21 mouse cellular contexts compared by ENCODE assay signal in the genomic region with DNA sequence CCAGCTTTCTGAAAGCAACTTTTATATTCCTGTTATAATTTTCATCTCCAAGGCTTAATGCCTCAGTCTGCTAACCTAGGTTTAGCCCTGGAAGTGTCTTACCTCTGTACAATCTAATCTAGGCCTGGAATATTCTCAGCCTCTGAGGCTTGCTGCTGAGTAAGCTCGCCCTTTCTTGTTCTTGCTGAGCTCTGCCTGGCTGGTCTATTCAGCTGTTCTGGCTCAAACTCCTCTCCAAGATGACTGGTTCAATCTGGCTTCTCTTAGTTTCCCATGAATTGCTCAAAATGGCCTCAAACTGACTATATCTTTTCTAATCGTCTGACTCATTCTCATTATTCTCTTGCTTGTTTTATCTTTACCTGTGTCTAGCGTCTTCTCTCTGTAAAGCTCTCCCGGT.
DNase-seq lines count a peak whose midpoint lies in the region; ATAC-seq and TF ChIP-seq lines count a peak whose summit lies in the region.
"Had no signal": no experiment of that assay in that cellular context is flagged by ENCODE, and none has a peak within 500 bp of the region (broad histone marks: within the 10 kb centered on the region; RNA-seq: fewer than 3 reads in every experiment).

No protein-coding gene starts in this region.

- intact Hi-C loops in left cerebral cortex, adult 2 months (cut with DNase I), result no loop called here

- H3K27ac ChIP-seq in heart, embryonic 15.5 days, result peak overlapping the region; percentile 28; the same call in 1 of the 2 replicates
- peak overlapping the region; percentile 57 for H3K27ac ChIP-seq in layer of hippocampus, adult 2 months
- H3K27ac ChIP-seq in left cerebral cortex, adult 2 months, result no peak overlapping the region
- H3K27ac ChIP-seq: embryonic facial prominence, embryonic 12.5 days; forebrain, embryonic 12.5 days; heart, embryonic 10.5 days; hindbrain, embryonic 13.5 days; hindbrain, postnatal 0 days had no signal

- H3K4me3 ChIP-seq in heart, embryonic 15.5 days, result no peak overlapping the region
- no peak overlapping the region for H3K4me3 ChIP-seq in layer of hippocampus, adult 2 months
- H3K4me3 ChIP-seq in left cerebral cortex, adult 2 months, result no peak overlapping the region
- H3K4me3 ChIP-seq: embryonic facial prominence, embryonic 12.5 days; forebrain, embryonic 12.5 days; heart, embryonic 10.5 days; hindbrain, embryonic 13.5 days had no signal

- H3K9ac ChIP-seq in heart, embryonic 15.5 days, result no peak overlapping the region
- H3K9ac ChIP-seq: embryonic facial prominence, embryonic 12.5 days; forebrain, embryonic 12.5 days; forebrain, postnatal 0 days; hindbrain, embryonic 13.5 days had no signal

- H3K27me3 ChIP-seq in heart, embryonic 15.5 days, result no peaks in the 10 kb centered on the region
- H3K27me3 ChIP-seq: embryonic facial prominence, embryonic 12.5 days; forebrain, embryonic 12.5 days; hindbrain, embryonic 13.5 days had no signal

- H3K36me3 ChIP-seq in heart, embryonic 15.5 days, result no peaks in the 10 kb centered on the region
- H3K36me3 ChIP-seq: embryonic facial prominence, embryonic 12.5 days; forebrain, embryonic 12.5 days; heart, embryonic 10.5 days; hindbrain, embryonic 13.5 days had no signal

- H3K9me3 ChIP-seq in heart, embryonic 15.5 days (replicated peaks), result no peaks in the 10 kb centered on the region; the same call in 1 of the 2 replicates
- H3K9me3 ChIP-seq: embryonic facial prominence, embryonic 12.5 days; forebrain, embryonic 12.5 days; heart, embryonic 10.5 days; hindbrain, embryonic 13.5 days had no signal

- TF ChIP-seq CTCF in layer of hippocampus, adult 2 months (conservative IDR thresholded peaks at IDR 0.05), result no peak
- TF ChIP-seq CTCF in left cerebral cortex, adult 2 months (IDR thresholded peaks at IDR 0.05), result no peak

- 70% methylated on average over 4 of the region's 4 CpGs for WGBS in heart, embryonic 15.5 days

- no peak for DNase-seq in frontal cortex, postnatal 14 days (ENCODE audit: low spot score in 2 of 2)
- DNase-seq in heart, adult 11 months, result no peak
- peak; percentile 23 for DNase-seq in layer of hippocampus, adult 2 months (ENCODE audit: low spot score in 2 of 2)
- DNase-seq in layer of hippocampus, adult 9-10 months (ENCODE audit: low spot score), result no peak
- DNase-seq in R1 (ENCODE audit: low read depth, low spot score), result peak; percentile 19
- no peak for DNase-seq in left cerebral cortex, adult 2 months (ENCODE audit: extremely low spot score in 1 of 2, low spot score in 2 of 2)
- DNase-seq: adrenal gland, postnatal 10 days; cerebellum, adult 11-12 months; cerebellum, adult 9-10 months; cerebellum, postnatal 25 days; forebrain, postnatal 0 days; gastrocnemius, postnatal 14 days; heart, postnatal 10 days; kidney, adult 11 months had no signal

- ATAC-seq in frontal cortex, adult (ENCODE audit: low TSS enrichment), result peak; percentile 55
- no peak for ATAC-seq in heart, embryonic 15.5 days (replicated peaks; ENCODE audit: insufficient number of reproducible peaks, insufficient read depth, low FRiP score, low read depth)
- ATAC-seq: forebrain, postnatal 0 days; hindbrain, postnatal 0 days had no signal

- H3K4me1 ChIP-seq in heart, embryonic 15.5 days (replicated peaks), result peaks cover 41% of the 10 kb centered on the region
- H3K4me1 ChIP-seq: embryonic facial prominence, embryonic 12.5 days had no signal

- no peak overlapping the region for H3K4me2 ChIP-seq in heart, embryonic 15.5 days
- H3K4me2 ChIP-seq: embryonic facial prominence, embryonic 12.5 days; forebrain, embryonic 12.5 days; hindbrain, embryonic 13.5 days had no signal

Comparison
In these comparisons a context has a peak if more than half of its experiments do, and no peak if none do; other contexts are left out.
1. DNase-seq: peak in layer of hippocampus, adult 2 months (2 of 2) and R1 (single experiment); none in frontal cortex, postnatal 14 days (0 of 2), heart, adult 11 months (single experiment), layer of hippocampus, adult 9-10 months (single experiment) and left cerebral cortex, adult 2 months (0 of 2).